Mouse (Mus musculus) stomach, postnatal 0 days (tissue): Measurements from ENCODE around the gene Ubtf.

Experiments
- CTCF ChIP-seq: IDR thresholded peaks from 2 replicates; pipeline ENCODE4 v1.5.1; 2016; ENCODE audit warnings: antibody characterized with exemption, low read depth, mild to moderate bottlenecking, moderate library complexity
- EP300 ChIP-seq: optimal IDR thresholded peaks from 2 replicates; pipeline ENCODE3; 2016; ENCODE audit warnings: antibody characterized with exemption

DNA sequence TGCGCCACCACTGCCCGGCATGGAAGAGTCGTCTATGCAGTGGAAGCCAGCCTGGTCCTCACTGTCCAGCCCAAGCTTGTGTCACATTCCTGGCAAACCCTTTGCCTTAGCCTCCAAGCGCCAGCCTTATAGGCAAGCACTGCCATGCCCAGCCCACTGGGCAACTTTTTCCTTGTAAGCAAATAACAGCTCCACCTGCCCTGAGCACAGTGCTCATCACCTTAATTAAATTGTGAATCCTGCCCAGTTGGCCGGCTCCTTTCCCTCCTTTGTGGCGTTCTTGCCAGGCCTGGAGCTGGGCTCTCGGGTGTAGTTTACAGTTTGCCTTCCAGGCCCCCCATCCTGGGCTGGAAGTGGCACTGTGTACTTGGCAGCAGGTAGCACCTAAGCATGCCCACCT, 56.3 kb downstream of the Ubtf start:
- TF ChIP-seq CTCF (no peak), EP300 (no peak)
